Mouse (Mus musculus): ENCODE results near the gene Ctbp1. TPM values are rescaled to one million over a fixed set of nuclear protein-coding genes. Genes with fewer than 3 reads are reported as not detected.

Gene Ctbp1
- polyA plus RNA-seq, 1 experiment from 2014 or later, result 454 TPM

DNA sequence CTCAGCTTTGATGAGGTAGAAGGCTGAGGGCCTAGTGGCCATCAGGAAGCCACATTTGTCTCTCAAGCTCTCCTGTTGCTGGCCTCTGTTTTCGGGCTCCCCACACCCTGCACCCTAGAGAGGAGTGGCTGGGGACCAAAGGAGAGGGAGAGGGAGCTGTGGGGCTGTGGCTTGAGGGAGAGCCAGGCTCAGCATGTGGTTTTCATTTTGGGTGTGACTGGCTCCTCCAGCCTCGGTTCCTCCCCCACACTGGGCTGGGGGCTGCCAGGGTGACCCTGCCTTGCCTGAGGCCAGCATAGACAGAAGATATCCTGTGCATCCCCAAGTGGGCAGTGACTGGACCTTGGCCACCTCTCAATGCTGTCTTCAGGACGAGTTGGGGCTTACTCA lies 36.5 kb downstream of the Ctbp1 start:
- H3K36me3 ChIP-seq (replicated peaks), result peaks cover 22% of the 10 kb centered on the region
- no peaks in the 10 kb centered on the region for H3K27me3 ChIP-seq (ENCODE audit: poor library complexity, severe bottlenecking)
- H3K27ac ChIP-seq, result 0 out of 2 replicates have a peak overlapping the region, but pooled peaks have one; percentile 22
- H3K9me3 ChIP-seq, result no peaks in the 10 kb centered on the region
- peaks cover 35% of the 10 kb centered on the region for H3K4me1 ChIP-seq
- WGBS, result 61% methylated on average over 3 of the region's 3 CpGs
- no peak overlapping the region for H3K4me3 ChIP-seq
- DNase-seq (ENCODE audit: extremely low spot score, low spot score), result no peak

DNA sequence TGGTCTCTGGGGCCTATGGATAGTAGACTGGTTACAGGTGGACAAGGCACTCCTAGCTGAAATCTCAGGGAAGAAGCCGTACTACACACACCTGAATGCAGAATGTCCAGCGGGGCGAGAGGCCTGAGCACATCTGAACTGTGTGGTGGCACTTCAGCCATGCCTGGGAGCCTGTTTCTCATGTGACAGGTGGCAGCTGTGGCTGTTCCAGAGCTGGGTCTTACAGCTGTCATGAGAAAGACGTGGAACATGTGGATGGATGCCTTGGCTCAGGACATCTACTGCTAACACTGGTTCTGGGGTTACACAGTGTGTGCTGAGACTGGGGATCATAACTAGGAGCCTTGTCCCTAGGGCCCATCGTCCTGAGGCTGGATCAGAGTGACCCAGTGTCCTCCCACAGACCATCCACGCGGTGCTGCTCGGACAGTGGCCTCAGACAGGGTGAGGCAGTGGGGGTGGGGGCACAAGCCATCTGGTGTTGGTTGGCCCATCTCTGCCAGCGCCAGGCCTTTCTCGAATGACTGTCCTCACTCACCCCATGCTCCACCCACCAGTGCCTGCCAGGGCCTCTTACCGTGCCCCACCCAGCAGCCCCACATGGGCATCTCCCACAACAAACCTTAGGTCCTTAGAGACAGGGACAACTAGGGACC lies 37.1 kb downstream of the Ctbp1 start:
- Histone ChIP-seq H3K4me1 (peaks cover 35% of the 10 kb centered on the region), H3K9me3 (no peaks in the 10 kb centered on the region), H3K27ac (0 out of 2 replicates have a peak overlapping the region, but pooled peaks have one; percentile 22), H3K4me3 (no peak overlapping the region), H3K36me3 (replicated peaks) (peaks cover 17% of the 10 kb centered on the region), H3K27me3 (ENCODE audit: poor library complexity, severe bottlenecking) (no peaks in the 10 kb centered on the region)
- WGBS, result 91% methylated on average over 11 of the region's 11 CpGs
- DNase-seq (ENCODE audit: extremely low spot score, low spot score), result no peak

DNA sequence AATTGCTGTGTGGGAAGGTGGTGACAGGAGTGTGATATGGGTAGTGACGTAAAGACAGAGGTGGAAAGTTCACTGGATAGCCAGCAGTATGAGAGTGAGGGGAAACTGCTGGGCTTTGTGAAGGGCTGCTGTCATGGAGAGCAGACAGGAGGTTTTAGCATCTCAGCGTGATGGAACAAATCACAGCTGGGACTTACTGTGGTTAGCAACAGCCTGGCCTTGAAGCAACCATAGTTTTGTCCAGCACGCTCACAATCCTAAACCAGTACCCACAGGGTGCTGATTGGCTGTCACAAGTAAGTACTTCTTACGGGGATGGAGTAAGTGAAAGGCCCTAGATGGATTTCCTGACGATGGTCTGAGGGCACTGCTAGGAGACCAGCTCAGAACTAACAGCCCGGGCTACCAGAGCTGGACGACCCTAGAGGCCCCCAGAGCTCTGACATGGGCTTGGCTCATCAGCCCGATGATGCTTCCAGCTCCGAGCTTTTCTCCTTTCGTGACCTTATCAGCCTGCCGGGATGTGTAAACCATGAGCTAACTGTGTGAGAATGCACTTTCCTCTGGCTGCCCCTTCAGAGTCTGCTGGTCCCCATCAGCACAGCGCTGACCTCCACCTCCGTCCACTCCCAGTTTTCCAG lies 40.3 kb downstream of the Ctbp1 start:
- no peaks in the 10 kb centered on the region for H3K27me3 ChIP-seq (ENCODE audit: poor library complexity, severe bottlenecking)
- no peak for DNase-seq (ENCODE audit: extremely low spot score, low spot score)
- H3K4me3 ChIP-seq, result no peak overlapping the region
- peaks cover 23% of the 10 kb centered on the region; the same call in 1 of the 2 replicates for H3K4me1 ChIP-seq
- 81% methylated on average over 13 of the region's 13 CpGs for WGBS
- H3K36me3 ChIP-seq (replicated peaks), result no peaks in the 10 kb centered on the region
- no peaks in the 10 kb centered on the region for H3K9me3 ChIP-seq
- no peak overlapping the region; the same call in 1 of the 2 replicates for H3K27ac ChIP-seq

DNA sequence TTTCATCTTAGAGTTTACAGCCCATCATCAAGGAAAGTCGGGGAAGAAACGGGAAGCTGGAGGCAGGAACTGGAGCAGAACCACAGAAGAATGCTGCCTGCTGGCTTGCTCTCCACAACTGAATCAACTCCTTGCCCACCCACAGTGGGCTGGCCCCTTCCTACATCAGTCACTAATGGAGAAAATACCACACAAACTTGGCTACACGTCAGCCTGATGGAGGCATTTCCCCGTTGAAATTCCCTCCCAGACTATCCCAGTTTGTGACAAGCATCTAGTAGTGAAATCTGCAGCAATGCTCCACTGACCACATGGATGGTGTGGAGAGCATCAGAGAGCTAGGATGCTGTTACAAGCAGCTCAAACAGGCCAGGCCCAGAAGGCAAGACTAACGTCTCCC lies 42.0 kb downstream of the Ctbp1 start:
- no peak for DNase-seq (ENCODE audit: extremely low spot score, low spot score)
- no peak overlapping the region for H3K4me3 ChIP-seq
- no peaks in the 10 kb centered on the region for H3K36me3 ChIP-seq (replicated peaks)
- 91% methylated on average over 5 of the region's 5 CpGs for WGBS
- H3K9me3 ChIP-seq, result no peaks in the 10 kb centered on the region
- peaks cover 12% of the 10 kb centered on the region; the same call in 1 of the 2 replicates for H3K4me1 ChIP-seq
- H3K27me3 ChIP-seq (ENCODE audit: poor library complexity, severe bottlenecking), result no peaks in the 10 kb centered on the region
- H3K27ac ChIP-seq, result no peak overlapping the region

DNA sequence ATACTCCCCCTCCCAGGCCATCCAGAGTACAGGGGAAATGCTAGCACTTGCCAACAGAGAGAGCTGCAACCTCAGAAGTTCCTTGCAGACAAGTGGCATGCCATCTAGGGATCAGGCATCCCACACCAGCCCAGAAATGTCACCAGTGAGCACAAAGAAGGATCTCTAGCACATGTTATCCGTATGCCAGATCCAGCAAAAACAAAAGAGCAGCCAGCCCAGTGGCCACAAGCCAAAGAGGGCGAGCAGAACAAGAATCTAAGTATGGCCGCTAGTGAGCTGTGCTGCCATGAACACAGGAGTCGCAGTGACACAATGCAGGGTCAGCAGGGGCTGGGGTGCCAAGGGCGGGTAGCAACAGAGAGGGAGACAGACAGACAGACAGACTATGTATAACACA lies 44.5 kb downstream of the Ctbp1 start:
- no peaks in the 10 kb centered on the region for H3K36me3 ChIP-seq (replicated peaks)
- no peaks in the 10 kb centered on the region for H3K27me3 ChIP-seq (ENCODE audit: poor library complexity, severe bottlenecking)
- no peak overlapping the region for H3K27ac ChIP-seq
- no peak overlapping the region for H3K4me3 ChIP-seq
- peaks cover 12% of the 10 kb centered on the region; the same call in 1 of the 2 replicates for H3K4me1 ChIP-seq
- 73% methylated on average over 5 of the region's 5 CpGs for WGBS
- no peak for DNase-seq (ENCODE audit: extremely low spot score, low spot score)
- H3K9me3 ChIP-seq, result no peaks in the 10 kb centered on the region

DNA sequence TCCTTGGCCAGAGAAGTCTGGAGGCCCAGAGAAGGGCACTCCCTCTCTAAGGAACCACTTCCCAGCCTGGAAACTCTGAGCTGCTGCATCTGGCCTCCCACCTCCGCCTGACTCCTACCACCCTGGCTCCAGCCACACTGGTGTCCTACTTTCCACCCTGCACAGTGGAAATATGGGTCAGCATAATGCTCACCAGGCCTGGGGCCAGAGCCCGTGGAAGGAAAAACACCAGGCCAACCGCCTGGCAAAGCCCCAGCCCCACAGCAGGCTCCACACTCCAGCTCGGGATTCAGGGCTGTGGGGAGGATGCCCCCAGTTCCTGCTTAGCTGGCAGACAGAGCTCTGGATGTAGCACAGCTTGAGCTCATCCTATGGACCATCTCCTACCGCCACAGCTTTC lies 46.4 kb downstream of the Ctbp1 start:
- H3K4me3 ChIP-seq, result no peak overlapping the region
- DNase-seq (ENCODE audit: extremely low spot score, low spot score), result no peak
- peaks cover 15% of the 10 kb centered on the region for H3K4me1 ChIP-seq
- no peaks in the 10 kb centered on the region for H3K36me3 ChIP-seq (replicated peaks)
- no peaks in the 10 kb centered on the region for H3K27me3 ChIP-seq (ENCODE audit: poor library complexity, severe bottlenecking)
- 70% methylated on average over 5 of the region's 5 CpGs for WGBS
- H3K9me3 ChIP-seq, result no peaks in the 10 kb centered on the region
- no peak overlapping the region for H3K27ac ChIP-seq

DNA sequence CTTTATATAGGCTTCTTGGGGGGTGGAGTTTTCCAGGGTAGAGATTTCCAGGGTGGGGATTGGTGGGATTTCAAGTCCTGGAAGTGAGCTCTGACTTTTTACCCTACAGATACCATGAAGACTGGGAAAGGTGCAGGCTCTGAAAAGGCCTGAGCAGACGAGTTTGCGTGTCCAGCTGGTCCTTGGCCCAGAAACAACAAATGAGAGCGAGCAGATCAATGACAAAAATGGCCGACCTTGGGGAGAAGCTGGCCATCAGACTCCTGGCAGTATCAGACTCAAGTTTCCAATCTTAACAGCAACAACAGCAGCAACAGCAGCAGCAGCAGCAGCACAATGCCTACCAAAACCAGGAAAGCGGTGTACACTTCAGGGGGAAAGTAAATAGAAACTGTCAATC lies 49.1 kb downstream of the Ctbp1 start:
- Histone ChIP-seq H3K27me3 (ENCODE audit: poor library complexity, severe bottlenecking) (no peaks in the 10 kb centered on the region), H3K4me1 (peaks cover 32% of the 10 kb centered on the region), H3K36me3 (replicated peaks) (no peaks in the 10 kb centered on the region), H3K9me3 (no peaks in the 10 kb centered on the region), H3K4me3 (no peak overlapping the region), H3K27ac (no peak overlapping the region)
- DNase-seq (ENCODE audit: extremely low spot score, low spot score), result no peak
- WGBS, result 91% methylated on average over 5 of the region's 5 CpGs

DNA sequence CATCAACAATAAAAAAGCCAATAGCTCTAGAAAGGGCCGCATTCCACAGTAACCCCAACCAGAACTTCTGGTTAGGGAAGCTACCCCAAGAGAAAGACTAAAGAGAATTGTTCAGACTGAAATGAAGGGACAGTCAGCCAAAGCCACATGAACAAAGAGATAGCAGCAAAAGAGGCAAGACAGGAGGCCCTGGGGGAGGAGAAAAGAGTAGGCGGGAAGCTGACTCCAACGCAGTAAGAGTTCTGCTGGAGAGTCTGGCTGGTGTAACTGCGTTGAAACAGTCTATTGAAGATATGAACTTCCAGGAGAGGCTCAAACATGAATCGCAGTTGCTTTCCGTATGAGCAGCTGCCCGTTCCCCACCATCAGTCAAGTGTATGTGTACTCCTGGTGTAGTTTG lies 50.3 kb downstream of the Ctbp1 start:
- WGBS, result 85% methylated on average over 7 of the region's 7 CpGs
- Histone ChIP-seq H3K36me3 (replicated peaks) (no peaks in the 10 kb centered on the region), H3K9me3 (no peaks in the 10 kb centered on the region), H3K4me1 (peaks cover 38% of the 10 kb centered on the region), H3K4me3 (no peak overlapping the region), H3K27ac (no peak overlapping the region), H3K27me3 (ENCODE audit: poor library complexity, severe bottlenecking) (no peaks in the 10 kb centered on the region)
- no peak for DNase-seq (ENCODE audit: extremely low spot score, low spot score)

DNA sequence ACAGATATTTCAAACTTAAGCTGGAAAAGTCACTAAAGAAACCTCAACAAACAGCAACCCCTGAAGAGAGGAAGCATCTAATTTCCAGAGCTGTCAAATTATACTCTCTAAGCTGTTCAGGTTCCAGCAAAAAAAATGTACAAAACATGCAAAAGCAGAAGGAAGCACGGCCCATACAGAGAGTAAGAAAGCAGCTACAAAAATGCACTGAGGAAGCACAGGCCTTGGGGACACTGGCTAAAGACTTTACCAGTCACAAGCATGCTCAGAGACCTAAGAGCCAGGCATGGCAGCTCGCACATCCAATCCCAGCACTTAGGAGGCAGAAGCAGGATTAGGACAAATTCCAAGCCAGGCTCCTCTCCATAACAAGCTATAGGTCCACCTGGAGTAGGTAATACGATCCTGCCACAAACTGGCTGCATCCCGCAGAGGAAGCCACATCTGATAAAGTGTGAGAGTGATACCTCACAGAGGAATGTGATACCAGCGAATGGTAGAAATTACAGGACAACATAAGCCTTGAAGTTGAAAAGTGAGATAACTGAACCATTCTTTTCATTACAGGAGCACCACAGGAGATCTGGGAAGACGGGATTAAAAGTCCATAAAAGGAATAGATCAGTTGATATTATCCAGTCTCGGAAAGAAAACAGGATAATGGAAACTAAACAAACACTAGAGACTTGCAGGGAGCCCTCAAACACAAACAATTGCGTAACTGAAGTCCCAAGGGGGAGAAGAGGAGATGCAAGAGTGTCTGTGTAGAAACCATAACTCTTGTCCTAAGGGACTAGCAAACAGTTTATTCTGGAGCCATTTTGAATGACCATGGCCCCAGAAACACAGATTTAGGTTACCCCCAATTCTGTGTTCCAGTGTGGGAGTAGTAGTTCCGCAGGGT lies 51.7 kb downstream of the Ctbp1 start:
- peaks cover 49% of the 10 kb centered on the region for H3K4me1 ChIP-seq
- no peaks in the 10 kb centered on the region for H3K36me3 ChIP-seq (replicated peaks)
- 0 out of 2 replicates have a peak overlapping the region, but pooled peaks have one; percentile 36 for H3K27ac ChIP-seq
- DNase-seq (ENCODE audit: extremely low spot score, low spot score), result no peak
- no peaks in the 10 kb centered on the region for H3K27me3 ChIP-seq (ENCODE audit: poor library complexity, severe bottlenecking)
- H3K4me3 ChIP-seq, result no peak overlapping the region
- no peaks in the 10 kb centered on the region for H3K9me3 ChIP-seq
- WGBS, result 70% methylated on average over 9 of the region's 9 CpGs

DNA sequence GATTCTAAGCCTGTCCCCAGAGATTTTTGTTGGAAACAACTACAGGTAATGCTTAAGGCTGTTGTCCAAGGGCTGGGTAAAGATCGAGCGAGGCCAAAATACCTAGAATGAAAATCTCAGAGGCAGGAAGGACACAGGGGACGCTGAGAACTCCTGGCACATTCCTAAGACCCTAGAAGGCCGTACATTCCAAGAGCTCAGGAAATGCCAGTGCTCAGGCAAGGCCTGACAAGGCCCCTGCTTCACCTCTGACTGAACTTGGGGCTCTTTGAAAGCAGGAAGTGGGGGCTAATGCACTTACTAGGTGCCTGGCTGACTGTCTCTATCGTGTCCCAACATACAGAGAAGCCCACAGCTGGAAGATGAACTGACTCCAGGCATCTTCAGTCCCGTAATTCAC lies 52.4 kb downstream of the Ctbp1 start:
- no peaks in the 10 kb centered on the region for H3K36me3 ChIP-seq (replicated peaks)
- no peak overlapping the region for H3K4me3 ChIP-seq
- 73% methylated on average over 6 of the region's 6 CpGs for WGBS
- no peaks in the 10 kb centered on the region for H3K9me3 ChIP-seq
- DNase-seq (ENCODE audit: extremely low spot score, low spot score), result no peak
- peaks cover 55% of the 10 kb centered on the region for H3K4me1 ChIP-seq
- 0 out of 2 replicates have a peak overlapping the region, but pooled peaks have one; percentile 36 for H3K27ac ChIP-seq
- no peaks in the 10 kb centered on the region for H3K27me3 ChIP-seq (ENCODE audit: poor library complexity, severe bottlenecking)

DNA sequence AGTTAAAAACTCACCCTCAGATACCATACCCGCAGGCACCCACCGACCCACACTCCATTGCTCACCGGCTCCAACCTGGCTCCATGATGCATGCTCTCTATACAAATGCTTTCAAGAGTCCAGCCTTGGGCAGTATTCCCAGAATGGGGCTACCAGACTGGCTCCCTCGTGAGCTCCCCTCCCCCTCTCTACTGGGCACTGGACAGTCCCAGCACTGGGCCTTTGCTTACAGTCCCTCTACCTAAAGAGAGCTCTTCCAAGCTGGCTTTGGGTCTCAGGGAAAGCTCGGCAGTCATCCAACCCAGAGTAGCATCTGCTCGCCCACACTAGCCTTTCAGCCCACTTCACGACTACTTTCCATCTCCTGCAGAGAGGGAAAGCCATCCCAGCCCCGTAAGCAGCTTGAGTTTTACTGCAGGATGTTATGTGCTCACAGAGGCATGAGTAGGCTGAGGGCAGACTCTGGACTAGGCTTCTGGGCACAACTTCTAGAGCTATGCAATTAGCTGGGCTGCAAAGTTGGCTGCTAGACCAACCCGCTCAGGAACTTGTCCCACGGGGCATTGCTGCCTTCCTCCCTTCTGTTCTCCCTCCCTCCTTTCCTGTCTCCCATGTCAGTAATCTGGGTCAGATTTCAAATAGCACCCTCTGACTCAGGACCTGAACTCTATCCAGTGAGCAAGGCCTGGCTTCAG lies 54.3 kb downstream of the Ctbp1 start:
- no peaks in the 10 kb centered on the region for H3K27me3 ChIP-seq (ENCODE audit: poor library complexity, severe bottlenecking)
- H3K4me3 ChIP-seq, result no peak overlapping the region
- H3K27ac ChIP-seq, result no peak overlapping the region
- no peak for DNase-seq (ENCODE audit: extremely low spot score, low spot score)
- H3K9me3 ChIP-seq, result no peaks in the 10 kb centered on the region
- no peaks in the 10 kb centered on the region for H3K36me3 ChIP-seq (replicated peaks)
- H3K4me1 ChIP-seq, result peaks cover 69% of the 10 kb centered on the region
- WGBS, result 88% methylated on average over 10 of the region's 10 CpGs

DNA sequence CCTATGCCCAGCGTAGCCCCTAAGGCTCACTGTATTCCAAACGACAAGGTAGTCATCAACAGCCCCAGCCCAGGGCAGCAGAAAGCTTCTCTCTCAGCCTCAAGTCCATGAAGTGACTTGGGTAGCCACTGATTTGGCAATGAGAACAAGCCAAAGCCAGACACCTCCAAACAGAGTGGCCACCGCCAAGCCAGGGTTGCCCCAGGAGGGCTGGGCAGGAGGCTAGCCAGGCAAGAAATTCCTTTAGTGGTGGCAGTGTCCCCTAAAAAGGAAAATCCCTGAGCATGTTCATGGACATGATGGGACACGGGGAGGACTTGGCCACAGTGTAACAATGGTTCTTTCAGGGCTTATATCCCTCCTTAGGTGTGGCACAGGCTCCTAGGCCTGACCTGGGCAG lies 55.0 kb downstream of the Ctbp1 start:
- Histone ChIP-seq H3K4me1 (peaks cover 67% of the 10 kb centered on the region), H3K9me3 (no peaks in the 10 kb centered on the region), H3K36me3 (replicated peaks) (no peaks in the 10 kb centered on the region), H3K4me3 (no peak overlapping the region), H3K27ac (no peak overlapping the region), H3K27me3 (ENCODE audit: poor library complexity, severe bottlenecking) (no peaks in the 10 kb centered on the region)
- 90% methylated on average over 4 of the region's 4 CpGs for WGBS
- DNase-seq (ENCODE audit: extremely low spot score, low spot score), result no peak
